Mouse (Mus musculus): ENCODE measurements around the gene Spata31d1d. TPM values are rescaled to one million over a fixed set of nuclear protein-coding genes. Genes with fewer than 3 reads are reported as not detected.

The Spata31d1d gene
- total RNA-seq, 2 experiments from 2014 or later: not detected

GRCm38 (mm10) chr13:59676316-59677229 lies 55.0 kb downstream of the Spata31d1d start:
- no peak for DNase-seq

Other genes with a start within 250 kb of the Spata31d1d start
- gene Agtpbp1, start 146.5 kb downstream of the Spata31d1d start, total RNA-seq (2021): 10 to 100 TPM; 38.2 to 38.7 TPM
- gene Naa35, start 146.5 kb downstream of the Spata31d1d start, total RNA-seq (2021): 10 to 100 TPM; 81.9 to 98.9 TPM
- gene Golm1, start 55.9 kb downstream of the Spata31d1d start, total RNA-seq (2021): 10 to 100 TPM; 29.0 to 31.5 TPM
- not detected for gene 4921517D22Rik, start 37.6 kb downstream of the Spata31d1d start, total RNA-seq (2021)
- gene Spata31d1a, start 21.4 kb downstream of the Spata31d1d start, total RNA-seq (2021): not detected
- not detected for gene Spata31d1b, start 19.5 kb downstream of the Spata31d1d start, total RNA-seq (2021)
- gene 1700014D04Rik, start 15.0 kb upstream of the Spata31d1d start, total RNA-seq (2021): under 1 TPM; 0.14 to 0.38 TPM
- gene Isca1, start 38.1 kb upstream of the Spata31d1d start, total RNA-seq (2021): 100 to 1,000 TPM; 158 to 168 TPM
- gene Gm49354, start 50.5 kb upstream of the Spata31d1d start, total RNA-seq (2021): not detected
- 10 to 100 TPM; 52.2 to 54.1 TPM for gene Tut7, start 91.4 kb upstream of the Spata31d1d start, total RNA-seq (2021)